Mouse (Mus musculus) embryo, embryonic 11 days (tissue): ENCODE results near the gene Ncdn.
A peak's percentile ranks its signal among the peaks of the same experiment; 100 is the strongest.

Experiments used
- DNase-seq: peaks from one replicate; pipeline ENCODE4 v3.0.0-alpha.2; 2015

Ncdn gene

DNA sequence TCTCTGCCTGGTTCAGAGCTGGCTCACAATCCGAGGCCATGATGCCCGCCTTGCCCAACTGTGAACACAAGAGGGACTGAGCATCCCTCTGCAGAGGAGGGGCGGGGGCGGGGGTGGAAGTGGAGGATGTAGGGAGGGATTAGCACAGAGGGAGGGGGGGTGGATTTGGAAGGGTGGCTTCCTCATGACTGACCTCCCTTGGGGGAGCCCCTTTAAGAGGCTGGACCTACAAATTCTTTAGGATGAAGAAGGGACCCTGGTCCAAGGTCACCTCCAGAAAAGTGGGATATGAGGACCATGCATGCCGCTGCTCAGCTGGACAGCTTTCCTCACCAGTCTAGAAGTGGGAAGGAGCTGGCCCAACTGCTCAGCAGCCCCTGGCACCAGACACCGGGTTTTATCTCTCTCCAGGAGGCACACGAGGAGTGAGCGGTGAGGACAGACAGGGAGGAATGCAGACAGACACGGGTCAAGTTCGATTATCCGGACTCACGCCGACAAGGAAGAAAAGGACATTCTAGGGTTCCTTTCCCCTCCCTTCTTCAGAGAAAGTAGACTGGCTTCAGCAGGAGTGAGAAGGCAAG, 1.1 kb downstream of the Ncdn start:
- no peak for DNase-seq

DNA sequence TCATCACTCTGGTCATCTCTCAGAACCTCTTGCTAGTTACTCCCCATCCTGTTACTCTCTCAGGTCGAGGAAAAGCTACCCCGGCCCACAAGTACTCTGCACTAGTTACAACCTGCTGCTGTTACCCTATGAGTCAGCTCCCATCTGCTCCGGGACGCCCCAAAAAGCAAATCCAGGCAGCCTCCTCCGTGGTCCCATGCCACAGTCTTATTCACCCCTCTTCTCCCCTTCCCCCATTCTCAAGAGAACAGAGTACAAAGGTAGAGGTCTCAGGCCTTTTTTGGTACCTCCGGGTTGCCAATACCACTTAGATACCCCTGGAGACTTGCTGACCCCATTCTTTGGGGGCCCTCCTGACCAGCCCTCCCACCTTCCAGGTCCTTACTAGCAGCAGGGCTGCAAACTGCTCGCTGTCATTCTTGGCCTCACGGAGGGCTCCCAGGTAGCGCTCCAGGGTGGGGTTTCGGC, 1.6 kb downstream of the Ncdn start:
- no peak for DNase-seq

DNA sequence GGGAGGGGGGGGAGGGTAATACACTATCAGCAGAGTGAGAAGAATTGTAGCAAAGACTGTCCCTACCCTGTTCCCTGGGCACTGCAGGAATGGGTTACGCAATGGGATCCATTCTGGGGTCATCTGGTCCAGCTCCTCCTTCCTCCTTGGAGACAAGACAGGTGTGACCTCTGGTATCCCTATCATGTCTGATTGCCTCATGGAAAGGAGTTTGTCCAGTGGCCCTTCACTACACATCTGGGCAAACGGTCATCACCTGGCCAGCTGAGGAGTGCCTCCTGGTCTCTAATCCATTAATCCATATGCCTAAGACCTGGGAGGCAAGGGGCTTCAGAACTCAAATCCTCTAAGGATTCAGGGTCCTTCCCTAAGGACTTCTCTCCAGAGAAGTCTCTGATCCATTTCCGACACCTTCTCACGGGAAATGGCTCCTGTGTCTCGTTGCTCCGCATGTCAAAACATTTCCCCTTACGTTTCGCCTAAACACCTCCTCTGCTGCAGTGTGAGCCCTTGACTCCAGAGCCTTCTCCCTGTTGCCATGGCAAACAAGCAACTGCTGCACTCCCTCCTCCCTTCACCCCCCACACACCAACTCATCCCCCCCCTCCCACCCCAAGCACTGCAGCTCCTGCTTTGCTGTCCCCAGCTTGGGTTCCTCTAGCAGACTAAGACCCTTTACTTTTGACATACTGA, 2.2 kb downstream of the Ncdn start:
- DNase-seq: no peak

DNA sequence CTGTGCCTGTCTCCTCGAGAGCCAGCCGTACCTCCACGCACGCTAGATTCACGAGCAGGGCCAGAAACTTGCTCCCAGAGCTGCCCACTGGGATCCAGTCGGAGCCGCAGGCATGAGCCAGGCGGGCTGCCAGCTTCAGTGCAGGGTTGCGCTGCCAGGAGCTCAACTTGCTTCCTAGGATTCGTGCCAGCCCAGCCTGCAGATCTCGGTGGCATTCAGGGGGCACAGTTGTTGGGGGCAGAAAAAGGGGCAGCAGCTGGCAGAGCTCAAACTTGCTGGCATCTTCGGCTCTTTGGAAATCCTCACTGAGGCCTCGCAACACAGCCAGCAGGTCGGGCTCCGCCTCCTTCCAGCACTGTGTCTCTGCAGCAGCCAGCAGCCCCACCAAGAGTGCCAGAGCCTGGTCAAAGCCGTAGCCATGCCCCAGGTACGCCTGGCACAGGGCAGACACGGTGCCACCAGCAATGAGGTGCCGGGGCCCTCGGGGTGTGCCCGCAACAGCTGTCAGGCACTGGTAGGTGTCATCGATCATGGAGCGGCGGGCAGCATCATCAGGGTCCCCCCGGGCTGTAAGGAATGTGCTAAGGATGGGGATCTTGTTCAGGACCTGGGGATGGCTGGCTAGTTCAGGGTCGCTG, 3.1 kb downstream of the Ncdn start:
- DNase-seq: no peak

DNA sequence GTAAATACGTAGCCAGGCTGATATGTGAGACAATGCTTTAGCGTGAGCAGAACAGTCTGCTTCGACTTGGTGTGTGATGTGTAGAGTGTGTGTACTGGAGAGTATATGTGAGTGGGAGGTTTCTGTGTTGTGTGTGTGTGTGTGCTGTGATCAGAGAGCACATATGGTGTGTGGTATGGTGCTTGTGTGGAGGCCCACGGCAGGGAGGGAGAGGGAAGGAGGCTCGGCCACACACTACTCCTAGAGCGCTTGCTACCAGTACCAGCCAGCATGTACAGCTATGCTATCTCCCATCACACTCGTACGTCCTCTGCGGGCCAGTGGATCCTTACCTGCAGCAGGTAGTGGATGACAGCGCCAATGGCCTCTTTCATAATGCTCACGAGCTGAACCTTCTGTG, 3.7 kb downstream of the Ncdn start:
- no peak for DNase-seq

DNA sequence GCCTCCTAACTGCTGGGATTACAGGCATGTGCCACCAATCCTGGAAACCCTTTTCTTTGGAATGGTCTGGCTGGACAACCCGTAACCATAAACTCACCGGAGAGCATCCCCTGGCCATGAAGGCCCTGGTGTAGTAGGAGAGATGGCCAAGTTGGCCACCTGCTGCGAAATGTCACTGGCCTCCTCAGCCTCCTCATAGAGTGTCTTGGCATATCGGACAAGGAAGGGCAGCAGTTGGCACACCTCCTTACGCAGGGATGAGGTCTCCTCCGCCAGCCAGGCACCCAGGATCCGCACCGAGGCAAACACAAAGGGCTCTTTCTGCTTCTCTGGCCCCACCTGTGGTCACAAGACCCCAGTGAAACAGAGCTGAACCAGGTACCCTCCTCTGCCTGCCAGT, 4.9 kb downstream of the Ncdn start:
- DNase-seq: no peak

DNA sequence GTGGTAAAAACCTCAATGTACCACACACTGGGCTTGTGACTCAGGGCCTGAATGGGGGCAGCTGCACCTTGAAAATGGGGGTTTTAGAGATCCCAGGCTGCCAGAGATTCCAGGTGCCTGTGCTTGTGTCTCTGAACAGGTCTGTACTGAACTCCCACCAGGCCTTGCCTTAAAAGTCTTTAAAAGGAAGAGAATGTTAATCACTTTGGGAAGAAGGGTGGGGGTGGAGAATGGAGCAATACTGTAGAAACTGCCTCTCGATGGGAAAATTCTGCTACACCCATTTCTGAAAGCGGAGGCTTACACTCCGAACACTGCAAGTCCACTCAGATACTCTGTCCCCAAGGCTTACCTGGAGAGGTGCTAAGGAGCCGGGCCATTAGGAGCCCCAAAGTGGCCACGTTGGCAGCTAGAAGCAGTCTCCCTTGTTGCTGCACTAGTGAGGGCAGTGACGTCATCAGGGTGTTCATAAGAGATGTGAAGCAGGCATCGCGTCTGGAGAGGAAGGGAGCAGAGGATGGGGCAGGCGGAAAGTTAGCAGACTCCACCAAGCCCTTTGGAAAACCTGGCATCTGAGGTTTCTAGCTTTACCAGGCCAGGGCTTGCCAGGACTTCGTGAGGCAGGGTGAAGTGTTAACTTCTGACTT, 6.9 kb downstream of the Ncdn start:
- no peak for DNase-seq

DNA sequence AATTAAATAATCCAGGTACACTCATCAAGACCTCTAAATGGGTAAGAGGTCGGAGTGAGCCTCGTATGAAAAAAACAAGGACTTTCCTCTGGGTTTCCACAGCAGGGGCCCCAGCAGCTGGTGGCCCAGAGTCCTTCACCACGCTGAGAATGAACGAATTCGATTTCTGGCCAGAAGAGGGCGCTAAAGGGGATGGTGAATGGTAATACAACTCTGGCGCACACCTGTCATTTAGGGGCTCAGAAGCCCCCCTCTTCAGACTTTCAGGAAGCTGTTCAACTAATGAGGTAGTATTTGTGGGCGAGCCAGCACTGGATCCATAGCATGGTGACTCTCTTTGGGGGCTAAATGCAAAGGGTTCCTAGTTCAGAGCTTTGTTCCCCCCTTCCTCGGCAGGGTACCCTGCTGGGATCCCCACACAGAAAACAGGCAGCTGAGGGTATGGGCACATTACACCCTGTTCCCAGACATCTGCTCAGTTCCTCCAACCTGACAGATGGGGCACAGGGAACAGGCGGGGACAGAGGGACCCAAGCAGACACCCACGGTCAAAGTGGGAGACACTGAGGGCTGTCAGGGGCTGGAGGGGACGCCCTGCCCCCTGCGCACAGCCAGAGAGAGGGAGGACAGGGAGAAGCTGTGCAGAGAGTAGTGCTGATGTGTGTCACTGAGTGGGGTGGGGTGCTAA, 7.6 kb downstream of the Ncdn start:
- peak; percentile 72 for DNase-seq

DNA sequence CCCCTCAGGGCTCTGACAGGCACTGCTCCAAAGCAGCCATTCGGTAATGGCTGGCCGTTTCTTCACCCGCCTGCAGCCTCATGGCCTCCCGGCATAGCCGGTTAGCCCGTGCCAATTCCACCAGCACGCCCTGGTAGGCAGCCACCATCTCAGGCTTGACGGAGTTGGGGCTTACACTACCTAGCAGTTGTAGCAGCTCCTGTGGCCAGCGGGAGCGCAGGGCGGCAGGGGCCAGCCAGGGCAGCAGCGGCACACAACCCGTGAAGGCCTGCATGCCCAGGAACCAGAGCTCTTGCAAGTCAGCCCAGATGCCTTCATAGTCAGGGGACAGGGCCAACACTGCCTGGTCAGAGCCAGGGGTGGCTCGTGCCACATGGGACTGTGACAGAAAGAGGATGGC, 8.4 kb downstream of the Ncdn start:
- DNase-seq: no peak

DNA sequence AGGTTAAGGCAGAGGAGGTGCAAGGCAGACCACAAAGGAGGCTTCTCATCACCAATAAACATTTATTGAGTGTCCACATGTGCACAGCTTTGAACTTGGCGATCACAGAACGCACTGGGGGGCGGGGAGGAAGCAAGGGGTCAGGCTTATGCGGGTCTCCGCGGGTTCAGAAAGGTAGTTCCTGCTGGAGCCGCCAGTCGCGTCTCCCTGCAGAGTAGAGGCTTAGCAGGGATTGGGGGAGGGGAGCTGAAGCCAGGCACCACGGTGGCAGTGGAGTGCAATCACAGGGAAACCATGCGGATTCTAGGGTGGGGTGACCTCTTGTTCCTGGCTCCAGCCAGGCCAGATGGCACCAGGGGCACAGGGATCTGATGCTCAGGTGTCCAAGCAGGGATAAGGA, 9.5 kb downstream of the Ncdn start:
- peak; percentile 63 for DNase-seq

DNA sequence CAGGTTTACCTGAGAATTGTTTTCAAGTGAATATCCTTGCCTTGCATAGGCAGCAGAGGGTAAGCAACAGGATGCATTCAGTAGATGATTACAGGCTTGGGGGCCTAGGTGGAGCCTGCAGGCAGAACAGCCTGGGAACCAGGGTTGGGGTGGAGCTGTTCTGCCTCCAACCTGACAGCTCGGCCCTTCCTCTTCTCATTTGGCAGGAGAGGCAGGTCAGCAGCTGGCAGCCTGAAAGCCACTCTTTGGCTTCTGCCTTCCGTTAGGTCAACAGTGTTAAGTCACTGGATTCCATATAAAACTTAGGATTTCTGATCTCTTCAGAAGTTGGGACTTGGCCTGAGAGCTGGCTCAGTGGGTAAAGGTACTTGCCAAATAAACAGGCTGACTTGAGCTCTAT, 10.3 kb downstream of the Ncdn start:
- no peak for DNase-seq

DNA sequence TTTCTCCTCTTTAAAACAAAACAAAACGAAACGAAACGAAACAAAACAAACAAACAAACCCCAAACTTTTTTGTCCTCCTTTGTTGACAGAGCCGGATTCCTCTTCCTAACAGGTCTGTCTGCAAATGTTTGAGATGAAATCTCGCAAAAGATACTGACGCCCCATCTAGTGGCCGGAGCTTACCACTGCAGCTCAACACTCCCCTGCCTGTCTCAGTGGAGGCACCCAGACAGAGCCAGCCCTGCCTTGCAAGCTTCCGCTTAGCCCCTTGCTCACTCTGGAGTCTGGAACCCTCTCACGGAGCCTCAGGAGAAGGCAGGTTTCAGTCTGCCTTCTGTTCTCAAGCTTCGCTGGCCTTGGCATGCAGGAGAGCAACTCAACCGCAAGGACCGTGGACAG, 11.8 kb downstream of the Ncdn start:
- DNase-seq: peak; percentile 88

DNA sequence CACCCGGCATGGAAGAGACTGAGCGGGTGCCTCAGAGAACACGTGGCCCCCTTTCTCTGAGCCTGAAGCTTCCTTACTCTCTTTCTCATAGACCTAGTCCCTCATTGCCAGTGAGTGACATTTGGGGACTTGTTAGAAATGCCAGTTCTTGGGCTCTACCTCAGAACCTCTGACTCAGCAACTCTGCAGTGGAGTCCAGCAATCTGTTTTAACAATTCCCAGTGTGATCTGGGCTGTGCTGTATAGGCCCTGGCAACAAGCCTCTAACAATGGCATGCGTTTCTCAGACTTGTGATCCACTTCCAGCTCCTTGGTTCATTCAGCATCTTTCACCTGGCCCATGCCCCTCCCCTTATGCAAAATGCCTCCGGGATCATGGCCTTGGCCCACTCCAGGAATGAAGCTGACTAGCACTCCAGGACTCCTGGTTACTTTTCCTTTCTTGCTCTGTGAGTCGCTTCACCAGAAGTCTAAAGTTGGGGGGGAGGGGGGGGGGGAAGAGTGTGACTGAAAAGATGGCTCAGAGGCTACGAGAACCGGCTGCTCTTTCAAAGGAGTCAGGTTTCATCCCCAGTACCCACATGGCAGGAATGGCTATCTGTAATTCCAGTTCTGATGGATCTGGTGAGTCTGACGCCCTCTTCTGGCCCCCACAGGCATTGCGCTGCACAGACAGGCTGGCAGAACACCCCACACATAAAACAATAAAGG, 13.1 kb downstream of the Ncdn start:
- no peak for DNase-seq

DNA sequence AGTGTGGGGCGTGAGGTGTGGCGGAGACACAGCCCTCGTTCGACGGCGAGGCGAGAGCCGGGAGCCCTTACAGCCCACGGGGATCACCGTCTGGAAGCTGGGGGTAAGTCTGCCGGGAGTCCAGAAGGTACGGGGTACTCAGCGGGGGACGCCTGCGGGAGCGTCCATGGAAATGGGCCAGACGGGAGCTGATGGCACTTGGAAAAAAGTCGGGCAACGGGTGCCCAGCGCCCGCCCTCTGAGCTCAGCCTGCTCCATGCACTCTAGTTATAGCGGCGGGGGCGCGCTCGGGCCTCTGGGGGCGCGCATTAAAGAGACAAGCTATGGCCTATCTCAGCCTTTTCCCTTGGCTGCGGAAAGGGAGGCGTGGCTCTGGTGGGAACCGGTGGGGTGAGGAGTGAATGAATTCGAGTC, 17.2 kb downstream of the Ncdn start, which contains the start of gene Tfap2e:
Gene Tfap2e, minus strand, starts transcription at position 240 of the 414 bp plus-strand sequence.
- DNase-seq: peak; percentile 80

DNA sequence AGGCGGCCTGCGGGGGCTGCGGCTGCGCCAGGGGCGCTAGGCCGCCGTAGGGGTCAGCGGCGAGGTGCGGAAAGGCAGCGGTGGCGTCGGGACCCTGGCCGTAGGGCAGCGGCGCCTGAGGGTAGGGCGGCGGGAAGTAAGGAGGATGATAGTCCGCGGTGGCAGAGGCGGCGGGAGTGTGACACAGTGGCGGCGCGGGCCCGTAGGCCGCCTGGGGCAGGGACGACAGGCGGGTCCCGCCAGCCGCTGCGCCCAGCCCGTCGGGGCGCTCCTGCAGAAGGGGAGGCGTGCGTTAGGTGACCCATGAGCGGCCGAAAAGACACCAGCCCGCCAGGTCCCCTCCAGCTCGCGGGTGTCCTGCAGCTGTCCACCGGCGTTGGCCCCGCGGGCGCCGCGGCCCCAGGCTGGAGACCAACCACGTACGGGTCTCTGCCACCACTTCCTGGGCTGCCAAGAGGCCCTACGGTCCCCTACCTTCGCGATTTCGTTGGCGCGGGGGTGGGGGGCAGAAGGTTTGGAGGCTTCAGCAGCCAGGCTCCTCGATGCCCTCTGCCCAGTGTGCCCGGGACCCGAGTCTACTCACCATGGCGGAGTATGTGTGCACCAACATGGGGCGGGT, 17.7 kb downstream of the Ncdn start:
- DNase-seq: no peak

DNA sequence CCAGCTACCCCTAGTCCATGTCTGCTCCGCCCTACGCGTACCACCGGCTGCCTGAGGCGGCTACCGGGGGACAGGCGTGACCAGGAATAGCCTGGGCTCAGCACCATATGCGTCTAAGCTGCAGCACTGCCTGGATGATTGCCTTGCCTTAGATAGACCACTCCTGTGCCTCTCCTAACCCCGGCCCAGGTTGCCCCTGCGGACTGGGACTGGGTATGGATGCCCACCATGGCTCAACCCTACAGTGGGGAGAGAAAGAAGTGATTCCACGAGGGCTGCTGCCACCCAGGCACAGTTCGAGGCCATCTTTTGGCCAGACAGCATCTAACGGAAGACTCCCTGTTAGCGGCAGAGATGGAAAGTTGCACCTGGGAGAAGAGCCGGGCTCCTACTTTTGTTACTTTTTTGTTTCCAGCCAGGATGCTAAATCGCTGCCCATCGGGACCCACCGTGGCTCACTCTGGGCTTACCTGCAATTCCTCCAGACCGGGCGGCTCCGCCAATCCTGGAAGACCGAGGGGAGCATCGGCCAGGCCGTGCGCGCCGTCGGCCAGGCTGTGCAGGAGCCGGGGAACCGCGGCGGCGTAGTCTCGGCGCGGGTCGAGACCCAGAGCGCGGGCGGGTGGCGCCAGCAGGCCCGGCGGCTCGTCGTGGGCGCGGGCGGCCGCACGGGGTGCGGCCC, 18.4 kb downstream of the Ncdn start:
- no peak for DNase-seq

DNA sequence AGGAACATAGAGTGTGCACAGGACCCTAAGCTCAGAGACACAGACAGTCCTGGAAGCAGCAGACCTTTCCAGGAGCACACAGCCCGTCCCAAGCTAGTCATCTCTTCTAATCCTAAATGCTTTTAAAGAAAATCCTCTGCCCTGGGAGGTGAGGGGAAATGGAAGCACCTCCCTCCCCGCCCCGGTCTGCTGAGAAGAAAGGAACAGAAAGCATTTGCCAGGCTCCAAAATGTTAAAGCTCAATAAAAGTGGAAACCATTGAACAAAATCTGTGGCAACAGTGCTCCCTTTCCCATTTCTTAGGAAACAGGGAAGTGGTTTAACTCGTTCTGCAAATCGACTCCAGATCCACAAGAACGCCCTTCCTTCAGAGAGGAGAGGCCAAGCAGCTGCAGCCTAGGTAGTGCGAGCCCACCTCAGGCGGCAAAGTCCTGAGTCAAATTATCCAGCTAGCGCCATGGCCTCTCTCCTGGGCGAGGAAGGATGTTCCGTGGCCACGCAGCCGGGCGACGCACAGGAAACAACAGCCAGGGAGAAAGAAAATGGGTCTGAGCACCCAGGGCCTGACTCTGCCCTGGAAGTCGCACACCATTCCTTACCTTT, 19.1 kb downstream of the Ncdn start:
- no peak for DNase-seq

DNA sequence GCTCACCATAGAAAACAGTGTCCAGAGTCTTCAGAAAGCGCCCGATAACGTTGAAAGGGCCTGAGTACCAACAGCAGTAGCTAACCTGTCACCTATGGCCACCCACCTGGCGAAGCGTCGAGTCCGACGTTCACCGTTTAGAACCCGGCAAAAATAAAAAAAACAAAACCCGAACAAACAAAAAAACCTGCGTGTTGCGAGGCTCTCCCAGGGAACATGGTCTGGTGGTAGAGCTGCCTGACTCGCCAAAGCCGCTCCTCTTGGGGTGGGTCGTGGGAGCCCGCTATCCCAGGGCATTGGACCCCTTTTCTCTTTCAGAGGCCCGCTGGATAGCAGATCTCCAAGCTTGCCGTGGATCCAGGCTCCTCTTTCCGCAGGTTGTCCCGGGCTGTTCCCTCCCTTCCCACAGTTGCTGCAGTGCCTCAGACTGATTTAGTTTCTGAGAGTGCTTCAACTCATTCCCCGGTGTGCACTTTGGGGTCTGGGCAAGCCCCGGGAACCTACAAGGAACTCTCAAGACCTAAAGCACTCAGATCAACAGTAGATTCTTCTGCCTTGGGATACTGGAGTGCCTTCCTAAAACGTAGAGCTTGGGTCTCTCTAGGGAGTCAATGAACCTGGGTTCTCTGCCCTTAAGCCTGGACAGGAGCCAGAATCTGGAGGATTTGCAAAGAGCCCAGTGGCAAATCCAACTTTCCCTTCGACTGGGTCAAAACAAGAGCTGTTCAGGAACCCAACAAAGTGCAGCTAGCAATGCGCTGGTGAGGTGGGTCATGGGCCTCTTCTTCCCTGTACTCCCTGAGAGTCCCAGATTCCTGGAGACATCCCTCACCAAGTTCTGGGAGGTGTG, 20.5 kb downstream of the Ncdn start:
- DNase-seq: no peak

DNA sequence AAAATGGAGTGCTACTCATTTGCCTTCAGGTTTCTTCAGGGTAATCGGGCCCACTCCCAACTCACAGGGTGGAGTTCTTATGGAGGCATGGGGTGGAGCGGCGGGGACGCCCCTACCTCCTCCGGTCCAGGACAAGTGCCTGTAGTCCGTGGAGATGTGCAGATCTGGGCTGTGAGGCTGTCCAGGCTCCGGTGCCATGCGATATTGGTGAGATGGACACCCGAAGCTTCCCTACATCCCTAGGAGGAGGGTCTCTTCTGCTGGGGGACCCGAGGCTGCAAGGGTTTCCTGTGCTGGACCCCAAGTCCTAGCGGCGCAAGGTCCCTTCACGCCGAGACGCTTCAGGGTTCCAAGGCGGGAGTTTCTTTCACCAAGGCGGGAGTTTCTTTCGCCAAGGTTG, 21.1 kb downstream of the Ncdn start:
- no peak for DNase-seq

DNA sequence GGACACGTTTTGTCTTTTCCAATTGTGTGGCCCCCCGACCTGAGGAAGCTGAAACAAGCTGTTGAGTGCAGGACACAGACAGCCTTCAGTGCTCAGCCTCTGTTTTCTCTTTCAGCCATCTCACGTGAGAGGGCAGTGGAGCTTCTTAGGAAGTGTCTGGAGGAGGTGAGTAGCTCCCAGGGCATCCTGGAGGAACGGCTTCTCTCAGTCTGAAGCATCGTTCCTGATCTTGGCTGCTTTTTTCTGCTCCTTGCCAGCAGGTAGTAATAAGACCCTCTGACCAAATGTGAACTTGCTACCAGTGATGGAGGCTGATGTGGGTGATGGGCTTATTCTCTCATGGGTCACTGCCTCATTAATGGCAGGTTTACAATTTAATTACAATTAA, 45.8 kb downstream of the Ncdn start:
- no peak for DNase-seq
